Mouse (Mus musculus): ENCODE results near the gene Gm4836. TPM values are rescaled to one million over a fixed set of nuclear protein-coding genes. Genes with fewer than 3 reads are reported as not detected.
"Not testable (repeated sequence)": the region's sequence is repeated elsewhere in the genome, so short reads cannot be mapped to it uniquely, and the experiment has no call there.

The Gm4836 gene
- not detected for total RNA-seq (2021)
- long read RNA-seq, experiment 1, result 0 reads
- long read RNA-seq, experiment 2, result 0 reads

DNA sequence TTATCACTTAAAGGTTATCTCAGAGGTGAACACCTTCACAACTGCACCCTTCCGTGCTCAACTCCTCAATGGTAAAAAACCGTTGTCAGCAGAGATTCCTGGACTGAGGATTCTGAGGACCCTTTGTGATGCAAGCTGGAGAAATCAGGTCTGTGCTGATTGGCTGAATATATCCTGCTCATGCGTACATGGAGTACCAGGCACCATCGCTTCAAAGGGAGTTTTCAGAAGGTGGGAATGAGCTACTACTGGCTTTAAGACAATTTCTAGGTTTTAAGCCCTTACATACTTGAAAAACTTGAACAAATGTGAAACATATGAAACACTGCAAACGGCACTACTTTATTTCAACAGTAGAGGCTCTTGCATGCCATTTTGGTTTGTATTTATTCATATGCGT is at the start of gene Gm4836:
Gm4836 (minus strand) TSS at position 101 of the 400 bp plus-strand sequence.
- intact Hi-C loops (cut with DNase I); DNase-seq (ENCODE audit: low spot score in 2 of 2): not testable (repeated sequence)

Data from left cerebral cortex, postnatal 14 days (tissue).